Mouse (Mus musculus): ENCODE results near the gene Ssh2. TPM values are rescaled to one million over a fixed set of nuclear protein-coding genes. Genes with fewer than 3 reads are reported as not detected.

The Ssh2 gene
- polyA plus RNA-seq, 1 experiment: 11.1 TPM

DNA sequence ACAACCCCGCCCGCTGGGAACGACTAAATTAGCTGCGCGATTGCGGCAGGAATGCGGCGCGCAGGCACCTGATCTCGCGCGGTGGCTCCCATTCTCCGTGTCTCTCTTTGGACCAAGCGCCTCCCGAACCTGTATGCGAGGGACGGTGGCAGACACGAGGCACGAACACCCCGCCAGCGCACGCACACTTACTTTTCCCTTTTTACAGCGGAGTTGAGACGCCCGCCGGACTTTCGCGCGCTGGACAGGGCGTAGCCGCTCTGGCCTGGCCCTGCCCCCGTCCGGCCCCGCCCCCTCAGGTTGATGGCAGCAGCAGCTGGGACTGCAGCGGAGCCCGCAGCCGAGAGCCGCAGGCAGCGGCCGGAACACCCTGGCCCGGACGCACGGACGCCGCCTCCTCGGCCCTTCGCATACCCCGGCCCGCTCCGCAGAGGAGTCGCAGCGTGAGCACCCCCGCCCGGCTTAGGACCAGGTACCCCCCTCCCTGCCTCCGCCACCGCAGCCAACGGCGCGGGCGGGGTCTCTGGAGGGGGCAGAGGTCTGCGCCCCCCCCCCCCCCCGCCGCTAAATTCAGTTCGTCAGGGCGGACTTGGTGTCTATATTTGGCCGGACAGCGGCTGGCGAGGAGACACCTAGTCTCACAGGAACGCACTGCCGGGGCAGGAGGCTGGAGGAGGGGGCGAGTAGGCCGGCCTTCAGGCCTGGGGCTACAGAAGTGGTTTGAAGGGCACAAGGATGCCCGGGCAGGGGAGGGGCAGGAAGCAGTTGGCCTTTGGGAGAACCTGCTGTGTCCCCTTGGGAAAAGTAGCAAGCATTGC is 246.4 kb downstream of the Ssh2 start, which contains the start of gene Coro6:
Coro6 (plus strand) TSS at position 129 of the 818 bp plus-strand sequence.
- no peak for DNase-seq (ENCODE audit: low read depth)

DNA sequence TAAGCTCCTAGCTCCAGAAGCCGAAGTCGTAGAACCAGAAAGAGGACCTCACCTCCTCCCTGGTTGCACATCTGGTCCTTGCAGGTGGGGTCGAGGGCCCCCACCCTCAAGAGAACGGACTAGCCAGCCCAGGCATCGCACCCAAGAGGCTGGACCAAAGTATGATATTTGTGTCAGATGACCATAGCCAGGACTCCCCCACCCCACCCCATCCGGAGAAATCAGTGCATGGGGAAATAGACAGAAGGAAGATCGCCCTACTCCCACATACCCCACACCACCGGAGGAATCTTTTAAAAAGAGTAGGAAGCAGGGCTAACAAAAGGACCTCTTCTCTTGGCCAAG is 247.0 kb downstream of the Ssh2 start:
- DNase-seq (ENCODE audit: low read depth): no peak

DNA sequence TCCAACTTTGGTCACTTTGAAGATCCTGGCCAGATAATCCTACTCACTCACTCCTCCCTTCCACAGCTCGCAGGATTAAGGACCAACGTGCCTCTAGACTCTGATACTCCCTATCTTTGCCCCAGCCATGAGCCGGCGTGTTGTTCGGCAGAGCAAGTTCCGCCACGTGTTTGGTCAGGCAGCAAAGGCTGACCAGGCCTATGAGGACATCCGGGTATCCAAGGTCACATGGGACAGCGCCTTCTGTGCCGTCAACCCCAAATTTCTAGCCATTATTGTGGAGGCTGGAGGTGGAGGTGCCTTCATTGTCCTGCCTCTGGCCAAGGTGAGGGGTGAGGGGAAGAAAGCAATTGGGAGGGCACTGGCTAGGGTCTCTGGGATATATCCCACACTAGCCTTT is 247.7 kb downstream of the Ssh2 start:
- no peak for DNase-seq (ENCODE audit: low read depth)

DNA sequence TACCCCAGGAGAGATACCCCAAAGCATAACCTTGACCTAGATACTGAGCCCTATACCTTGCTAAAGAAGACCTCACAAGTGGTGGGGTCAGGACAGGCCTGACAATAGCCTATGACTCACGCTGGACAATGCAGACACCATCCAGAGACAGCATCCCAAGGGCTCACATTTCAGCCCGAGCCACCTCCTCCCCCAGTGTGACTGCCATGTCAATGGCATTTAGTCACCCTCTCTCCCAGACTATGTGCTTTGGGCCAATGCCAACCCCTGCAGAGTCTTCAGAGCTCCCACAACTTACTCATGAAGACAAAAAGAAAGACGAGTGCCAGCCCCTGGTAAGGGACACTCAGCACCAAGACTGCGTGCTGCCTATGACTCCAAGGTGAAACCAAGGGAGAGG is 248.6 kb downstream of the Ssh2 start:
- DNase-seq (ENCODE audit: low read depth): no peak

DNA sequence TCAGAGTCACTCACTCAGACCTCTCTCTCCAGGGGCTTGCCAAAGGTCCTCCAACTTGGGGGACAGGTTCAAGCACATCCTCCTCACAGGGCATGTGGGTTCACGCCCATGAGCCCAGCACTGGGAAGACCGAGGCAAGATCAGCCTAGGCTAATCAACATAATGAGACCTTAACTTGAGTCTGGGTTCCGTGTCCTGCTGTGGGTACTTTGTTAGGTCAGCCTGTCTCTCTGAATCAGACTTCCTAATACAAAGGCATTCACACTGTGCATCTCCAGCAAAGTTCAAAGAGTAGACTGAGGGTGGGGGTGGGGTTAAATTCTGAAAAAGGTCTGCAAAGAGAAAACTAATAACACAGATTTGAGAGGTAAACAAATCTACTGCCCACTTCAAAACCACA is 249.0 kb downstream of the Ssh2 start:
- no peak for DNase-seq (ENCODE audit: low read depth)

DNA sequence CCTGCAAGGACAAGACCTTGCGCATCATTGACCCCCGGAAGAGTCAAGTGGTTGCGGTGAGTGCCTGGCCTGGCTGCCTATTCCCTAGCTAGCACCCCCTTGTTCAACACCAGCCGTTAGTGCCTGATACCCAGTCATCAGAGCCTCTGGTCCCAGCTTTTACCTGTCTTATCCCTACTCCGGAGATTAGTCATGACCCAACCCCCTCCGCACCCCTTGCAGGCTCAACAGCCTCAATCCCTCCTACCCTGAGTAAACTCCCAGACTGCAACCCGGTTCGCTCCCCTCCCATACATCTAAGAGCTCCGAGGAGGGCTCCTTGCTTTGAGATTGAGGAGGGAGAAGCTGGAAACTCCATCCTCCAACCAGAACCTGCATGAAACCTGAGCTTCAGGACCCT is 250.5 kb downstream of the Ssh2 start:
- no peak for DNase-seq (ENCODE audit: low read depth)

DNA sequence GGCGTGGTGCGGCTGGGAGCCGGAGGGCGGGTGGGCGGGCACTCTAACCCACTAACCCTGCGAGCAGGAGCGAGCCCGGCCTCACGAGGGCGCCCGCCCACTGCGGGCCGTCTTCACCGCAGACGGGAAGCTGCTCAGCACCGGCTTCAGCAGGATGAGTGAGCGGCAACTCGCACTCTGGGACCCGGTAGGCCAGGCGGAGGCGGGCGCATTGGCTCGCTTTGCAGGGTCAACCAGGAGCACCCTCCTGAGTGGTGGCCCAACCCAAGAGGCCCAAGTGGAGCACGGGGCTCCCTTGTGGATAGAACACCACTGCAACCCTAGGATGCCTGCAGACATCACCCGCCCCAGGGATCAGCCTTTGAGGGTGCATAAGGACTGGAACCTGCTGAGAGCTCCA is 251.1 kb downstream of the Ssh2 start:
- no peak for DNase-seq (ENCODE audit: low read depth)

DNA sequence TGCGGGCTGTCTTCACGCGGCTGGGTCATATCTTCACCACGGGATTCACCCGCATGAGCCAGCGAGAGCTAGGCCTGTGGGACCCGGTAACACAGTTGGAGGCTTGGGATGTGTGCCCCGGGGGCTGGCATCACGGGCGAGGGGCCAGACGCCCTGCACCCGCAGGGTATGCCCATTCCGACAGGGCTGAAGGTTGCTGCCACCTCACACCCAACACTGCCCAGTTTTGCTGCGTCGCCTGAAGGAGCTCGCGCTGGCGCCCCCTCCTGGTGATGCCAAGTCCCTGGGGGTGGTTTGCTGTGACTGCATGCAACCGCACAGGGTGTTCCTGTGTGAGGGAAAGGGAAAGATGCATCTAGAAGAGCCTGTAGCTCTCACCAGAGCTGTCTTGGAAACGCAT is 251.7 kb downstream of the Ssh2 start:
- no peak for DNase-seq (ENCODE audit: low read depth)

DNA sequence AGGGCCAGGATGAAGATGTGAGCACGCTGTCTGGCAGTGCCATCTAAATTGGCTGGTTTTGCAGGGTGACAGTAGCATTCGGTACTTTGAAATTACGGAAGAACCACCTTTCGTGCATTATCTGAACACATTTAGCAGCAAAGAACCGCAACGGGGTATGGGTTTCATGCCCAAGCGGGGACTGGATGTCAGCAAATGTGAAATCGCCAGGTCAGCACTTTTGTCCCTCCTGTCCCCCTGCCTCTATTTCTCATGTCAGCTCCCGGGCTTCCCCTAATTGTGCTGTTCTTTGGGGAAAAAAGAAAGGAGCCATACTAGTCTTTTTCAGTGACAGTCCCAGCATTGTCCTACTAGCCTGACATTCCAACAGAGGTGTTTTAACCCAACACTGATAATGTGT is 252.3 kb downstream of the Ssh2 start:
- no peak for DNase-seq (ENCODE audit: low read depth)

DNA sequence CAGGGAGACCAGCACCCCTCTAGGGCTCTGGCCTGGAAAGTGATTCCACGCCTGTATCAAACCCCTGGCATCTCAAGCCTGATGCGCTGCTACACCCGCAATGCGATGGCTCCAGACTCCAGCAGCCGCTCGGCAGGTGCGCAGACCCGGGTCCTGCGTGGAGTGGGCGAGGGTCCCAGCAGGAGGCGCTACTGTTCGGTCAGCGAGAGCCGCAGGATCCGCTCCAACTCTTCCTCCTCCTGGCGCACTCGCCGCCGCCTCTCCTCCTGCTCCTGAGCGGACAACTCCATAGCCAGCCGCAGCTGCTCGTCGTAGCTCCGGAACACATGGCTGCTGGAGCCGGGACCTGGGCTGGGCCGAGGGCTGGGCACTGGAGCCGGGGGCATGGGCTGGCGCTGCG is 255.3 kb downstream of the Ssh2 start:
- no peak for DNase-seq (ENCODE audit: low read depth)

DNA sequence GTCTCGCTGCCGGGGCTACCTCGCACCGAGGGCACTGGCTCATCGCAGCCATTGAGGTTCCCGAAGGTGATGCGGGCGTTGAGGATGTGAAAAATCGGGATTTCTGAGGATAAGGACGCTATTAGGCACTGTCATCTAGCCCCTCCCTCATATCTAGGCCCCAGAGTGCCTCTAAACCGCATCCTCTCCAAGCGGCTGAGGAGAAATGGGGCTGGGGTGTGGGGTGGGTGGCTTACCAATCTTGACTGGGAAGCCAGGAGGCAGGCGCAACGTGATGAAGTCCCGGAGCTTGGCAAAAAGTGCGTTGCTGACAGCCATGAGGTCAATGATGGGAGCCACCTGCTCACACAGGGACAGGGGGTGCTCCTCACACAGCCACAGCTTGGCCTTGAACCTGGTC is 256.7 kb downstream of the Ssh2 start:
- DNase-seq (ENCODE audit: low read depth): no peak

DNA sequence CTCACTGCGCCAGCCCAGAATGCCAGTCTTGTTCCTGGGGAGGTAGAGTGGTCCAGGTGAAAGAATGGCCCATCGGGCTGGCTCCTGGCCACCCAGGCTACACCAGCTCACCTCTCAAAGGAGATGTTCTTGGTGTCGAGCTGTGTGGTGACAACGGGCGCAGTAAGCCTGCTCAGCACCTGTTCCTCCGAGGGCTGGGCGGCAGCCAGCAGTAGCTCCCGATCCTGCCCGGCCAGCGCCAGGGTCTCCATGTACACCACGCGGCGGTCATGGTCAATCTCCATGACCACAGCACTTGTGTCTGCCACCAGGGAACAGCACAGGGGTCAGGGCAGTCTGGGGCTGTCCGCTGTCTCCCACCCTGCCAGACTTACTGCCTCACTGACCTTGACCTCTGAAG is 260.1 kb downstream of the Ssh2 start:
- no peak for DNase-seq (ENCODE audit: low read depth)

DNA sequence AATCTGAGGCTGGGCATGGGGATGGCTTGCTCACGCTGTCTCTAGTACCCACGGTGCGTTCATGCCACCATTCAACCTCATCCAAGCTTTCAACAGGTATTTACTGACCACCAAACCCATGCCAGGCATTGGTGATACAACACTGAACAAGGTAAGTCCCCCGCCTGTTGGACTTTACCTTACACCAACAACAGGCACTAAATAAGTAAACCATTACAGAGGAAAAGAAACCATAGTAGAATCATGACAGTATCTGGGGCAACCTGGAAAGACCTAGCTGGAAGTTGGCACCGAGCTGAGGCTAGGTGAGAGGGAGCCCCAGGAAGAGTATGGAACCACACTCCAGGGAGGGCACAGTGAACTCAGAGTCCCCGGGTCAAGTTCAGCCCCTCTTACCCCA is 260.8 kb downstream of the Ssh2 start:
- no peak for DNase-seq (ENCODE audit: low read depth)

DNA sequence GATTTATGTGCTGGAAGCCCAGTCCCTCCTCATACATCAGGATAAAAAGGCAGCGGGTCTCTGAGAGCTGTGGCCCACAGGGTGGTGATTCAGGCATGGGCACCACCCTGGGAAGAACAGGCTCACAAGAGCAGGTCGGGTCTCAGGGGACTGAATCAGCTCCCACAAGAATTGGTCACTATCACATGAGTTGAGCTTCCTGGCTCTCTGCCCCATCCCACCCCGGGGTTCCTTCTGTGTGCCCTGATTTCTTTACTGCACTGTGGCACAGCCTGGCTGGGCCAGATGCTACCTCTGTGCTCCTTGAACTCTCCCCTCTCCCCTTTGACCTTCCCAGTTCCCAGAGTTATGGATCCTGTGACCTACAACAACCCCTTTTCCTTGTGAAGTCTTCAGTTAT is 267.0 kb downstream of the Ssh2 start:
- no peak for DNase-seq (ENCODE audit: low read depth)

DNA sequence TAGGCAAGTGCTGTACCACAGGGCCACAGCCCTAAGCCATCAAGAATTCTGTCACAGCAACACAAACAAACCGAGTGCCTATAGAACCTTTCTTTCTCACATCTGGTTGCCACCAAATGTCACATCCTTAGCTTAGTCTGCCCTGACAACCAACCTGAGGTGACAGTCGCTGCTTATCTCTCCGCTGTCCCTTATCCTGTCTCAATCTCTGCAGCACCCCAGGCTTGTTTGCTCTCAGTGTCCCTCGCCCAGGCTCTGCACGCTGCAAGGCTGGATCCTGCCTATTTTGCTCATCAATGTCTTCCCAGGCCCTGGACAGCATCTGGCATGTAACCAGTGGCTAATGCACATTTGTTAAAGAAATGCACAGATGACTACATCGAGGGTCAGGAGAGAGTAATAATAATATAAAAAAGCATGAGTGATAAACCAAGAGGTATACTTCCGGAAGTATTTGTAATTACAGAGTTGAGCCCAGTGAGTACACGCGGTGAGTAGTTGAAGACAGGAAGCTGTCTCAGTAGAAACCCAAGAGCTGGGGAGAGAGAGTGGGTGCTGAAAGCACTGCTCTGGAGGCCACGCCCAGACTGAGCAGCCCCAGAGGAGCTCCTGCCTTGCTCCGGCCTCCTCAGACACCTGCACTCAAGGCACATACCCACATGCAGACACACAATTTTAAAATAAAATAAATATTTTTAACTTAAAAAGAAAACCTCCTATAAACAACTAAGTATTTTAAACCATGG is 267.6 kb downstream of the Ssh2 start:
- DNase-seq (ENCODE audit: low read depth): no peak

DNA sequence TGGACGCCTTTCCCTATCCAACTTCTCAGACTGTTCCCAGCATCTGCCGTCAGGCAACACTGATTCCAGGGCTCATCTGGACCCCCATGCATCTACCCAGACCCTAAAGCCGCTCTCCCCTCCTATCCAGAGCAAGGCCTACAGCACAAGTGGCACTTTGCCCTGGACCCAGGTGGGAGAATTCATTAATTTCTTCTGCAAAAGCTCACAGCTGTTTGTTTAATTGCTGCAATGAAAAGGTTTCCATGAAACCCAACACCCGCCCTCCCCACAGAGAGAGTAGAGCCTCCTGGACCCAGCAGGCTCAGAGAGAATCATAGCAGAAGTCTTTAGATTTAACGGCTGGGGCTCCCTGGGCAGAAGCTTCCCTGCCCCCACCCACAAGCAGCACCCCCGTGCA is 269.1 kb downstream of the Ssh2 start:
- no peak for DNase-seq (ENCODE audit: low read depth)

DNA sequence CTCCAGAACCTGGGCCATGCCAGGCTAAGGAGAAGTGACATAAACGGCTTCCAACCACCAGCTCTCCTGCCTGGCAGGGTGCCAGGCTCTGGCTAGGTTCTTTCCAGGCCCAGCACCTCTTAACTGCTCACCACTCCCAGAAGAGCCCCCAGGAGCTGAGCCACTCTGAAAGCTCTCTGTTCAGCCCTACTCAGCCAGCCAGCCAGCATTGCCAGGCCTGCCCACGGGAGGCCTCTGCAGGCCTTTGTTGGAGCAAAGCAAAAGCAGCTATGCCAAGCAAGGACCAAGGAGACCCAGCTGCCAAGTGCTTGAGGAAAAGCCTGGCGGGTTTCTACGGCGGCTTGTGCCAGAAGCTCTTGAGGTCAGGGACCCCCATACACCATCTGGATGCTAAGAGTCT is 270.7 kb downstream of the Ssh2 start:
- no peak for DNase-seq (ENCODE audit: low read depth)

DNA sequence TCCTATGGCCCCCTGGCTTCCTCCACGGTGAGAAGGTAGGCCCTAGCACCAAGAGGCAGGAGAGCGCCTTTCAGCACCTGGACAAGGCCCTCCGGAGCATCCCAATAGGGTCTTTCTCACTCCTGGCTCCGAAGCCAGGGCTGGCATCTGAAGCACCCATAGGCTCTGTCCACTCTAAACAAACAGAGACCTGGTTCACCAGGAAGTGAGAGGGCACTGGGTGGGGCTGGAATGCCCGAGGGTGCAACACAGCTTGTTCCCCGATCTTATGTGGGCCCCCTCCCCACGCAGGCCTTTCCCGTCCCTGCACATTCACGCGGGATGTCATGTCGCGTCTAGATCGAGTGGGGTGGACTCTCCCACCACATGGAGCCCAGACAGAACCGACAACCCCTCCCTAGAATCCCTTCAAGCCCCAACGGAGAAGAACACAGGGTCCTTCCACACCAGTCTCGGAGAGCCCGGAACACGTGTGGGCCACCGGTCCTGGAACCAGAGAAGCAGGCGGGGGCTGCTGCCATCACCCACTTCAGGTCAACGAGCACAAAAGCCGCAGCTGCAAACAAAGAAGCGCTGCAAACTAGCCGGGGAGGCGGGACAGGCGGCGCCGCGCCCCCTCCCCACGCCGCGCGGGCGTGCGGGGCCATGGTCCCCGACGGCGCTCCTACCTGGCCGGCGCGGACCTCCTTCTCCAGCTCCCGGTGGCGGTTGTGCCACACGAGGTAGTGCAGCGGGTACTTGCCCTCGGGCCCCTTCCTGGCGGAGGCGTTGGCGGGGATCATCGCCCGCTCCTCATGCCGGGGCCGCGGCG is 272.9 kb downstream of the Ssh2 start:
- DNase-seq (ENCODE audit: low read depth): no peak

DNA sequence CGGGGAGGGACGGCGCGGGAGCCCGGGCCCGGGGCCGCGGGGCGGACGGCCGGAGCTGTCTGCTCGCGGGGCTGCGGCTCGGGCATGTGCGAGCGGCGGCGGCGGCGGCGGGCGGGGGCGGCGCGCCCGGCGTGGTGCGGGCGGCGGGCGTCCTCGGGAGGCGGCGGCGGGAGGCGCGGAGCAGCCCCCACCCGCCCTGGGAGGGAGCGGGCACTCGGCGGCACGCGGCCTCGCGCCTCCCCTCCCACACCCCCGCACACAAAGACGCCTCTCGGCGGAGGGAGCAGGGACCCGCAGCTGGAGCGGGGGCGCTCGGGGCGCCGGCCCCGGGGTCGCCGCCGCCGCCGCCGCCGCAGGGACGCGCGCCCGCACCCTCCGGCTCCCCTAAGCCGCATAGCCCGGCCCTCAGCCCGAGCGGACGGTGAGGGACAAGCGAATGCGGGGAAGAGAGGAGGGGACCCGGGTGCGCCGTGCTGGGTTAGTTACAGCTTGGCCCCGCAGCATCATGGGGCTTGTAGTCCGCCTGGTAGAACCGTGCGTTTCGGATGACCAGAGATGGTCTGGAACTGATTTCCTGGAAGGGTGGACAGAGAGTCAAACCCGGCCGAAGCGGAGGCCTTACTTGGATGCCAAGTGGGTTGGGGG is 273.6 kb downstream of the Ssh2 start, which contains the start of gene Ankrd13b:
Ankrd13b (minus strand) TSS at position 88 of the 645 bp plus-strand sequence.
- DNase-seq (ENCODE audit: low read depth): no peak

DNA sequence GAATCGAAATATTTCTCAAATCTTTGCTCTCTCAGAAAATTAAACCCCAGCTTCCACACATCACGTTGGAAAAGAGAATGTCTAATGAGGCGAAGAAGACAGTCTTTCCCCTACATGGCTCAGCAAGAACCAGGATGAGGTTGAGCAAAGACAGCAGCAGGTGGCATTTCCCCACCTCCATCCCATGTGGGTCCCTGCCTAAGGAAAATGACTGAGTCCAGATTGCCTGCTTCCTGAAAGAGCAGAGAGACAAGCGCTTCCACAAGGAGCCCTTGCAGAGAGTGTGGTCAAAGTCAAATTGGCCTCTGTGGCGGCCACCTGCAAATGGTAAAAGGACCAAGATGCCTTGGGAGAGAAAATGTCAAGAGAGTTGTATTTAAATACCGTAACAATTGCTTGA is 274.4 kb downstream of the Ssh2 start:
- no peak for DNase-seq (ENCODE audit: low read depth)

DNA sequence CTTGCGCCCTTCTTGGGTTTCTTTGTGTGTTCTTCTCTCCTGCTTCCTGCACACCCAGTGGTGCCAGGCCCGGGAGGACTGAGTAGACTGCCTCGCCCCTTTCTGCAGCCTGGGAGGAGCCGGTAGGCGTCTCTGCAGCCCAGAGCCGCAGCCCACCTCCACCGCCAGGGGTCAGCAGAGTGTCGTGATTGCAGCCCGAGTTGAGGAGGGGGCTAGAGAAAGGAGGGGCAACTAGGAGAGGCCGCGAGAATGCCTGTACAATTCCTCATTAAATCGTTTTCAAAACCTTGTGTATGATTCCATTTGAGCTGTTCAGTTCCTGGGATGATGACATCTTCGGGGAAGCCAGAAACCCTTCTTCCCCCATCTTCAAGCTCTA is 275.0 kb downstream of the Ssh2 start:
- DNase-seq (ENCODE audit: low read depth): no peak

All from gonadal fat pad, adult 2 months (tissue).